Mouse (Mus musculus) lung, postnatal 0 days (tissue): ENCODE data around the gene Tubal3.

ENCODE experiments used
- CTCF ChIP-seq: IDR thresholded peaks from 2 replicates; pipeline ENCODE4 v1.5.1; 2016; ENCODE audit warnings: antibody characterized with exemption, mild to moderate bottlenecking
- EP300 ChIP-seq: IDR thresholded peaks from 2 replicates; pipeline ENCODE4 v1.6.1; 2016; ENCODE audit warnings: antibody characterized with exemption, mild to moderate bottlenecking, control low read depth

DNA sequence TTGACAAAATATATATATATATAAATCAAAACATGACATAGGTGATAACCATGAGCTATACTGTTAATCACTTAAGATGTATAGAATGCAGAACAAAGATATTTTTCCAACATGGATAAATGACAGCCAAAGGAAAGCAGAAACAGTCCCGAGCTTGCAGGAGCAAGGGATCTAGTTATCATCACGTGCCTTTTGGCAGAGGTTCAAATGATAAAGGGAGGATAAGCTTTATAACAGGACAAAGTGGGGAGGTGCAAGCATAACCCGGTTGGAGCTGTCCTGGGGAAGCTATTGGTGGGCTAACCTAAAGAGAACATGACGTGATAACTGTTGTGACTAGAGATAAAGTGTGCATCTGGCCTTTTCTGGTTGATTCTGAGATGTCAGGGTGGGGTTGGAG lies 4.6 kb upstream of the Tubal3 start:
- TF ChIP-seq CTCF (no peak), EP300 (no peak)
